Mouse (Mus musculus) cerebellum, adult (tissue): ENCODE results near the gene Ahdc1.

ENCODE experiments used
- ATAC-seq: cut with Nextera tagmentation; 2 replicates; pipeline ENCODE4 v1.9.2; 2017; ENCODE audit warnings: mild to moderate bottlenecking, moderate library complexity, mixed read lengths; ENCODE audit not compliant: insufficient number of reproducible peaks, low FRiP score, low TSS enrichment

Ahdc1 gene

GRCm38 (mm10) chr4:133050837-133051549 lies 39.9 kb downstream of the Ahdc1 start:
- no peak for ATAC-seq

- ATAC-seq = no peak
Observed at GRCm38 (mm10) chr4:133051550-133051865, 40.4 kb downstream of the Ahdc1 start.

DNA sequence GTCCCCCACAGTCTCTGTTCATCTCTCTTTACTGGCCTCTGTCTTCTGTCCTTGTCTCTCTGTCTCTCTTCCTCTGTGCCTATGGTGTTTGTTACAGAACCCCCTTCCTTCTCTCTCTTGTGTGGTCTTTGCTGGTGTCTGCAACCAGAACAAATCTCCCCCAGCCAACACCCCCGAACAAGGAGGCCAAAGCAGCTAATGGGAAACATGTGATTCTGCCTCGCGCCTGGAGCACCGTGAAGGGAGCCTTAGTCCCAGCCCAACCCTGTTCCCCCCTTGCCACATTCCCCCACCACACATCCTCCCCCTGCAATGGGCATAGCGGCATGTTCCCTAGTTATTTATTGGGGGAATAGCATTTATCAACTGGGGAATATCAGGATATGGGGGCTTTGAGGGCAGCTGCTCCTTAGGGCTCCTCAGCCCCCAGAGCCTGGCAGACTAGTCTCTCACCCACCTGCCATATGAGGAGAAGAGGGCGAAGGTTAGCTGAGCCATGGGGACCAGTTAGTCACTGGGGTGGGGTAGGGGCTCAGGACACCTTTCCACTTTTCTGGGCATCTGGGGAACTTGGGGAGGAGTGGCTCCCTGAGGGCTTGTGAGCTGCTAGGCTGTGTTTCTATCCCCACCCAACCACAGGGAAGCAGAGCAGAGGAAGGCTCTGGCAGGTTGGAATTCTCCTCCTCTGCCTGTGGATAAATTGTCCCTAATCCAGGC lies 41.1 kb downstream of the Ahdc1 start:
- no peak for ATAC-seq

DNA sequence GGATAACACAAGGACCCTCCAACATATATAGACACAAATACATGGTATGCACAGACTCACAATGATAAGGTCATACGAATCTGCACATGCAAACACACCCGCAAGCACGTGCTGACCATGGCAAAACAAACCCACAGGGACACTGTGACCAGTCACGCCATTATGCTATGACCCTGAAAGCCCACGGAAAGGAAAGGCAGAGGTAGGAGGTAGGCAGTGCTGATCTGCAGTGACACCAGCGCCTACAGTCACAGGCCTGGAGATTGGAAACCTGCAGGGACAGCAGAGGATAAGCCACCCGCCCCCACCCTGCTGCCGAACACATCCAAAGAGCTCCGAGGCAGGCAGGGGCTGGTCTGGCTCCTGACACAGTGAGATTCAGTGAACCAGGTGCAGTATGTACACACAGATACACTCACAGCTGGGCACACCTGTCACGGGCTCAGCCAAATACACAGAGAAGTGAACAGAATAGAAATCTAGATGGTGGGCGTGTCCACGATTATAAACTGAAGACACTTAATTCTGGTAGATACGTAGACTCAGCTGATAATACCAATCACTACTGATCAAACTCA lies 42.0 kb downstream of the Ahdc1 start:
- no peak for ATAC-seq

DNA sequence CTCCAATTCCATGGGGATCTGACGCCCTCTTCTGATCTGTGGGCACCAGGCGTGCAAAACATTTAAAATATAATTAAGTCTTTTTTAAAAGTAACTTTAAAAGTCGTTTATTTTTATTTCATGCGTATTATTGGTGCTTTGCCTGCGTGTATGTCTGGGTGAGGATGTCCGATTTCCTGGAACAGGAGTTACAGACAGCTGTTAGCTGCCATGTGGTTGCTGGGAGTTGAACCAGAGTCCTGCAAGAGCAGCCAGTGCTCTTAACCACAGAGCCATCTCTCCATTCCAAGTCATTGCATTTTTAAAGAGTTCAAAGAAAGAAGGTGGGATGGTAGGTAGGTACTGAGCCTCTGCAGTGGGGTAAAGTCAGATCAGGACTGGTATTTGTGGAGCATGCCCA lies 43.5 kb downstream of the Ahdc1 start:
- no peak for ATAC-seq

DNA sequence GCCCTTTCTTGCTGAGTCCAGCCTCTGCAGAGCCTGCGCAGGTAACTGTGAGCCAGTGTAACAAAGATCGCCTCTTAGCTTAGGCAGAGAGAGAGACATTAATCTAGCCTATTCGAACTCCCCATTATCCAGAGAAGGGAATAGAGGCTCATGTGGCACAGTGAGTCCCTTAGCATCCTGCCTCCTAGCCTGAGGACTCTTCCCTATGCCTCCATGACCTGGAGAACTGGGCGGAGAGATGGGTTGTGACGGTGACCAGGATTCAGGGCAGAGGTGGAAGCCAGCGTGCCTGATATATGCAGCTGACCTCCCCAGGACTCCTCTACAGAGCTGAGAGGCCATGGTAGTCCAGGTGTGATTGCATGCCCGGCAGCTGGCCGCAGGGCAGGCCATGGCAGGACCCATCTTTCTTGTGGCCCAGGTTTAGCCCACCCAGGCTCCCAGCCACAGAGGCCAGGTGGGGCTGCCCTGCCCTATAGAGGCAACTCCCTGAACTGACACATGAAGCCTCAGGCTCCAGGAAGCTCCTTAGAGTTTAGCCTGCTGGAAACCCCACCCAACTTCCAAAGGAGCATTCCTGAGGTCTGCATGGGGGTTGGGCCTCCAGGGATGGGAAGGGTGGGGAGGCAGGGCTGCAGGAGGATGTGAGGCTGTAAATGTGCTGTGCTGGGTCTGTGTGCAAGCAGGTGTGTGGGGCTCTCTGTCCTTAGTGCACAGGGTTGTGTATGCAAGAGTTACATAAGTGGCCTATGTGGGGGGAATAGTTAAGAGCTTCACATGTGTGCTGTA lies 44.3 kb downstream of the Ahdc1 start:
- ATAC-seq = no peak

- ATAC-seq = no peak
Observed at GRCm38 (mm10) chr4:133056069-133056890, 45.2 kb downstream of the Ahdc1 start.

GRCm38 (mm10) chr4:133057389-133058122 lies 46.5 kb downstream of the Ahdc1 start:
- no peak for ATAC-seq

GRCm38 (mm10) chr4:133058123-133058453 lies 47.0 kb downstream of the Ahdc1 start:
- no peak for ATAC-seq

- ATAC-seq = no peak
Observed at GRCm38 (mm10) chr4:133058513-133059480, 47.7 kb downstream of the Ahdc1 start.

GRCm38 (mm10) chr4:133060702-133061101 lies 49.6 kb downstream of the Ahdc1 start:
- ATAC-seq = no peak

DNA sequence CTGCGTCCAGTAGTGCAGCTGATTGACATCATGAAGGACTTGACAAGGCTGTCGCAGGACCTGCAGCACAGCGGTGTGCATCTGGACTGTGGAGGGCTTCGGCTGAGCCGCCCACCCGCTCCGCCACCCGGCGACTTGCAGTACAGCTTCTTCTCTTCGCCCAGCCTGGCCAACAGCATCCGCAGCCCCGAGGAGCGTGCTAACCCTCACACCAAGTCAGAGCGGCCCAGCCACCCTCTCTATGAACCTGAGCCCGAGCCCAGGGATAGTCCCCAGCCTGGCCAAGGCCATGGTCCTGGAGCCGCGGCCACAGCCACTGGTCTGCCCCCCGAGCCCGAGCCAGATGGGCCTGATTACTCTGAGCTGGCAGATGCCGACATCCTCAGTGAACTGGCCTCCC lies 50.7 kb downstream of the Ahdc1 start:
- ATAC-seq = no peak

GRCm38 (mm10) chr4:133062286-133062685 lies 51.2 kb downstream of the Ahdc1 start:
- ATAC-seq = no peak

- ATAC-seq = no peak
Observed at GRCm38 (mm10) chr4:133063203-133063602, 52.1 kb downstream of the Ahdc1 start.

DNA sequence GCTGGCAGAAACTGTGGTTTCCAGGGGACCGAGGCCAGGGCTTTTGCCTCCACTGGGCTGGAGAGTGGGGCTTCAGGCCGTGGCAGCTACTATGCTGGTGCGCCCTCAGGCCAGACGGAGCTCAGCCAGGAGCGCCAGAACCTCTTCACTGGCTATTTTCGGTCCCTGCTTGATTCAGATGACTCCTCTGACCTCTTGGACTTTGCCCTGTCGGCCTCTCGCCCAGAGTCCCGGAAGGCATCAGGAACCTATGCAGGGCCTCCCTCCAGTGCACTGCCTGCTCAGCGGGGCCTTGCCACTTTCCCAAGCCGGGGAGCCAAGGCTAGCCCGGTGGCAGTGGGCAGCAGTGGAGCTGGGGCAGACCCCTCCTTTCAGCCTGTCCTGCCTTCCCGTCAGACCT lies 52.7 kb downstream of the Ahdc1 start:
- ATAC-seq = no peak

- no peak for ATAC-seq
Observed at GRCm38 (mm10) chr4:133064791-133065190, 53.7 kb downstream of the Ahdc1 start.

GRCm38 (mm10) chr4:133065894-133066386 lies 54.9 kb downstream of the Ahdc1 start:
- no peak for ATAC-seq

DNA sequence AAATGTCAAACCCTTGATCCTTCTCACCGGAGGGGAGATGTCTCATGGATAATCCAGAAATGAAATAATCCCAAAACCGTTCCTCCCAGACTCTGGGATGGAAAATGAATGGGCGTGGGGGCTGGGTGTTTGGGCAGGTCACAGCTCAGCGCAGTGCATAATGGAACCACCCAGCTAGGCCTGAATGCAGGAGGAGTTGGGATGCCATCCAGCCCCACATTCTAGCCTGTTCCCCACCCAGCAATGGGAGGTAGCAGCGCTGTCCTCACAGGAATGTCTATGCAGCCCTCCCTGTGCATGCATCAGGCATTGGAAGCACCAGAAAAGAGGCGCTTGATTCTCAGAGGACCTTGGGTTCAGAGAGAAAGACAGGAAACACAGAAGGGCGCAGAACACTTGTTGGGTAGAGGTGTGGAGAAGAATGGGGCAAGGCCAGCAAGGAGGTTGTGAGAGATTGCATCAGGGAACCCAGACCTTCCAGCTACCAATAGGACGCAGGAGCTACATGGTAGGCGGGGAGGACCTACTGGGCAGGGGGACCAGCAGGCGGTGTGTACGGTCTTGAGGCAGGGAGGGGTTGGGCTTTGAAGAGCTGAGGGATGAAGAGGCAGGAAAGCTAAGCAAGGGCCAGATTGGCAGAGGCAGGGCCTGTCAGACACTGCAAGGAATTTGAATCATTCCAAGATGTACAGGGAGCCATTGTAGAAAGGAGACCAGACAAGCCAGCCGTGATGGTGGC lies 57.5 kb downstream of the Ahdc1 start:
- no peak for ATAC-seq
